Mouse (Mus musculus) neural tube, embryonic 13.5 days (tissue): Measurements from ENCODE around the gene Col8a2. TPM values are rescaled to one million over a fixed set of nuclear protein-coding genes. Genes with fewer than 3 reads are reported as not detected.

ENCODE experiments used
- ATAC-seq: fragments of 200-750 bp; cut with Nextera tagmentation; 2 replicates; pipeline ENCODE4 v1.8.0; 2017; ENCODE audit warnings: low read depth, mild to moderate bottlenecking, moderate TSS enrichment, moderate library complexity
- H3K27ac ChIP-seq: fragments of 300-500 bp; sonication (generic); replicated peaks from 2 replicates; pipeline ENCODE4 v1.5.1; 2015; ENCODE audit warnings: moderate library complexity, mild to moderate bottlenecking, inconsistent platforms
- H3K27me3 ChIP-seq: fragments of 300-500 bp; sonication (generic); 2 replicates; pipeline ENCODE4 v1.6.1; 2015; ENCODE audit warnings: mild to moderate bottlenecking, inconsistent platforms
- H3K36me3 ChIP-seq: fragments of 300-500 bp; sonication (generic); 2 replicates; pipeline ENCODE4 v1.6.1; 2015; ENCODE audit warnings: mild to moderate bottlenecking, inconsistent platforms
- H3K4me1 ChIP-seq: fragments of 300-500 bp; sonication (generic); replicated peaks from 2 replicates; pipeline ENCODE4 v1.6.1; 2015; ENCODE audit warnings: inconsistent platforms
- H3K4me2 ChIP-seq: fragments of 300-500 bp; sonication (generic); 2 replicates; pipeline ENCODE4 v1.6.1; 2015; ENCODE audit warnings: inconsistent platforms, mild to moderate bottlenecking, moderate library complexity
- H3K4me3 ChIP-seq: fragments of 300-500 bp; sonication (generic); 2 replicates; pipeline ENCODE4 v1.5.1; 2015; ENCODE audit warnings: mild to moderate bottlenecking, inconsistent platforms
- H3K9ac ChIP-seq: fragments of 300-500 bp; sonication (generic); 2 replicates; pipeline ENCODE4 v1.6.1; 2015; ENCODE audit warnings: moderate library complexity, mild to moderate bottlenecking, inconsistent platforms
- H3K9me3 ChIP-seq: fragments of 300-500 bp; sonication (generic); 2 replicates; pipeline ENCODE4 v1.6.1; 2016; ENCODE audit warnings: inconsistent platforms
- WGBS: fragments of 180-500 bp; shearing (Covaris S2); methylation state at CpG from one replicate; pipeline ENCODE4 v1.1.7; 2015; 5-methylcytosine and 5-hydroxymethylcytosine counted together
- polyA plus RNA-seq: library from polyadenylated mRNA; unstranded; fragments of >200 nt; fragmentation: Nextera tagmentation; extraction: Ambion mirVana; gene quantifications from 2 replicates; pipeline ENCODE4 v1.2.1, GENCODE M21; 2015

Gene Col8a2
- polyA plus RNA-seq, 1 experiment from 2014 or later: 7.4 TPM

- Histone ChIP-seq H3K4me2 (peak overlapping the region; percentile 25), H3K9ac (no peak overlapping the region), H3K27ac (no peak overlapping the region), H3K9me3 (no peaks in the 10 kb centered on the region), H3K36me3 (no peaks in the 10 kb centered on the region), H3K27me3 (peaks cover 69% of the 10 kb centered on the region), H3K4me1 (peaks cover 14% of the 10 kb centered on the region), H3K4me3 (0 out of 2 replicates have a peak overlapping the region, but pooled peaks have one; percentile 38)
- peak; percentile 40; the same call in 1 of the 2 replicates for ATAC-seq
- 39% methylated on average over 17 of the region's 17 CpGs for whole genome bisulfite sequencing
Observed at GRCm38 (mm10) chr4:126288085-126288666, 1.6 kb downstream of the Col8a2 start.

- H3K27me3 ChIP-seq: peaks cover 62% of the 10 kb centered on the region
- WGBS: 81% methylated on average over 8 of the region's 8 CpGs
- ATAC-seq: no peak
Observed at GRCm38 (mm10) chr4:126290314-126290713, 3.7 kb downstream of the Col8a2 start.

GRCm38 (mm10) chr4:126291196-126291595 is 4.6 kb downstream of the Col8a2 start:
- H3K36me3 ChIP-seq: no peaks in the 10 kb centered on the region
- peaks cover 64% of the 10 kb centered on the region for H3K27me3 ChIP-seq
- peaks cover 14% of the 10 kb centered on the region for H3K4me1 ChIP-seq
- ATAC-seq: no peak
- H3K9me3 ChIP-seq: no peaks in the 10 kb centered on the region
- WGBS: 51% methylated on average over 13 of the region's 13 CpGs
- no peak overlapping the region for H3K4me3 ChIP-seq
- no peak overlapping the region for H3K27ac ChIP-seq
- no peak overlapping the region for H3K9ac ChIP-seq
- H3K4me2 ChIP-seq: no peak overlapping the region

More at GRCm38 (mm10) chr4:126290314-126290713, 3.7 kb downstream of the Col8a2 start:
- Histone ChIP-seq H3K27ac (no peak overlapping the region), H3K4me1 (peaks cover 14% of the 10 kb centered on the region), H3K4me2 (no peak overlapping the region), H3K4me3 (no peak overlapping the region), H3K36me3 (no peaks in the 10 kb centered on the region), H3K9ac (no peak overlapping the region), H3K9me3 (no peaks in the 10 kb centered on the region)

- no peaks in the 10 kb centered on the region for H3K36me3 ChIP-seq
- H3K4me3 ChIP-seq: no peak overlapping the region
- ATAC-seq: no peak
- whole genome bisulfite sequencing: 75% methylated on average over 6 of the region's 6 CpGs
- H3K9ac ChIP-seq: no peak overlapping the region
- no peak overlapping the region for H3K27ac ChIP-seq
- no peaks in the 10 kb centered on the region for H3K9me3 ChIP-seq
- H3K27me3 ChIP-seq: peaks cover 64% of the 10 kb centered on the region
- no peak overlapping the region for H3K4me2 ChIP-seq
- peaks cover 13% of the 10 kb centered on the region for H3K4me1 ChIP-seq
Observed at GRCm38 (mm10) chr4:126295152-126295551, 8.6 kb downstream of the Col8a2 start.

- H3K4me1 ChIP-seq: peaks cover 17% of the 10 kb centered on the region
- no peaks in the 10 kb centered on the region for H3K36me3 ChIP-seq
- H3K9me3 ChIP-seq: no peaks in the 10 kb centered on the region
- no peak overlapping the region for H3K4me2 ChIP-seq
- WGBS: 30% methylated on average over 4 of the region's 4 CpGs
- no peak overlapping the region for H3K27ac ChIP-seq
- ATAC-seq: no peak
- H3K4me3 ChIP-seq: no peak overlapping the region
- peaks cover 67% of the 10 kb centered on the region for H3K27me3 ChIP-seq
- no peak overlapping the region for H3K9ac ChIP-seq
Observed at GRCm38 (mm10) chr4:126295937-126296336, 9.3 kb downstream of the Col8a2 start.

GRCm38 (mm10) chr4:126296617-126297101 is 10.1 kb downstream of the Col8a2 start:
- peak overlapping the region; percentile 62 for H3K4me2 ChIP-seq
- H3K9me3 ChIP-seq: no peaks in the 10 kb centered on the region
- no peak for ATAC-seq
- peaks cover 24% of the 10 kb centered on the region for H3K4me1 ChIP-seq
- no peak overlapping the region for H3K27ac ChIP-seq
- H3K27me3 ChIP-seq: peaks cover 74% of the 10 kb centered on the region
- H3K9ac ChIP-seq: peak overlapping the region; percentile 64
- H3K36me3 ChIP-seq: no peaks in the 10 kb centered on the region
- WGBS: under 1% methylated on average over 34 of the region's 34 CpGs
- H3K4me3 ChIP-seq: peak overlapping the region; percentile 34

GRCm38 (mm10) chr4:126300916-126301583 is 14.5 kb downstream of the Col8a2 start:
- no peak for ATAC-seq
- Histone ChIP-seq H3K9me3 (no peaks in the 10 kb centered on the region), H3K36me3 (no peaks in the 10 kb centered on the region), H3K4me1 (peaks cover 28% of the 10 kb centered on the region), H3K9ac (peak overlapping the region; percentile 54), H3K27ac (no peak overlapping the region), H3K27me3 (peaks cover 85% of the 10 kb centered on the region), H3K4me3 (peak overlapping the region; percentile 30), H3K4me2 (peak overlapping the region; percentile 52)
- under 1% methylated on average over 47 of the region's 50 CpGs for WGBS

- Histone ChIP-seq H3K27me3 (peaks cover 78% of the 10 kb centered on the region), H3K4me1 (peaks cover 22% of the 10 kb centered on the region)
Observed at GRCm38 (mm10) chr4:126301584-126302309, 15.2 kb downstream of the Col8a2 start.

GRCm38 (mm10) chr4:126303877-126304276 is 17.3 kb downstream of the Col8a2 start:
- H3K9ac ChIP-seq: no peak overlapping the region
- no peak overlapping the region for H3K4me2 ChIP-seq
- H3K4me1 ChIP-seq: peaks cover 15% of the 10 kb centered on the region
- H3K27ac ChIP-seq: no peak overlapping the region
- H3K4me3 ChIP-seq: no peak overlapping the region
- no peak for ATAC-seq
- H3K27me3 ChIP-seq: peaks cover 56% of the 10 kb centered on the region
- H3K36me3 ChIP-seq: no peaks in the 10 kb centered on the region
- H3K9me3 ChIP-seq: no peaks in the 10 kb centered on the region
- 62% methylated on average over 4 of the region's 4 CpGs for WGBS

More at GRCm38 (mm10) chr4:126301584-126302309, 15.2 kb downstream of the Col8a2 start:
- 3% methylated on average over 27 of the region's 27 CpGs for WGBS
- H3K36me3 ChIP-seq: no peaks in the 10 kb centered on the region
- H3K4me2 ChIP-seq: peak overlapping the region; percentile 52
- H3K9ac ChIP-seq: peak overlapping the region; percentile 54; the same call in 1 of the 2 replicates
- 0 out of 2 replicates have a peak, but pooled peaks have one; percentile 38 for ATAC-seq
- H3K27ac ChIP-seq: no peak overlapping the region
- peak overlapping the region; percentile 30 for H3K4me3 ChIP-seq
- H3K9me3 ChIP-seq: no peaks in the 10 kb centered on the region

GRCm38 (mm10) chr4:126305428-126305827 is 18.8 kb downstream of the Col8a2 start:
- Histone ChIP-seq H3K27ac (no peak overlapping the region), H3K9ac (no peak overlapping the region), H3K4me2 (no peak overlapping the region), H3K4me3 (no peak overlapping the region), H3K36me3 (no peaks in the 10 kb centered on the region), H3K27me3 (peaks cover 41% of the 10 kb centered on the region), H3K4me1 (peaks cover 21% of the 10 kb centered on the region), H3K9me3 (no peaks in the 10 kb centered on the region)
- no peak for ATAC-seq
- WGBS: 100% methylated on average over 1 of the region's 1 CpGs

GRCm38 (mm10) chr4:126306058-126306457 is 19.5 kb downstream of the Col8a2 start:
- Histone ChIP-seq H3K4me1 (peaks cover 17% of the 10 kb centered on the region), H3K27ac (no peak overlapping the region), H3K9me3 (no peaks in the 10 kb centered on the region), H3K4me2 (no peak overlapping the region), H3K27me3 (peaks cover 34% of the 10 kb centered on the region), H3K4me3 (no peak overlapping the region), H3K36me3 (no peaks in the 10 kb centered on the region), H3K9ac (no peak overlapping the region)
- 93% methylated on average over 6 of the region's 6 CpGs for WGBS
- no peak for ATAC-seq

- no peak overlapping the region for H3K9ac ChIP-seq
- peaks cover 9% of the 10 kb centered on the region for H3K4me1 ChIP-seq
- ATAC-seq: no peak
- H3K9me3 ChIP-seq: no peaks in the 10 kb centered on the region
- peaks cover 27% of the 10 kb centered on the region for H3K27me3 ChIP-seq
- 15% methylated on average over 2 of the region's 2 CpGs for WGBS
- no peaks in the 10 kb centered on the region for H3K36me3 ChIP-seq
- H3K4me3 ChIP-seq: no peak overlapping the region
- H3K4me2 ChIP-seq: no peak overlapping the region
- no peak overlapping the region for H3K27ac ChIP-seq
Observed at GRCm38 (mm10) chr4:126306827-126307226, 20.2 kb downstream of the Col8a2 start.
